Mouse (Mus musculus) liver, embryonic 14.5 days (tissue): ENCODE data around the gene Rnf111. TPM values are rescaled to one million over a fixed set of nuclear protein-coding genes. Genes with fewer than 3 reads are reported as not detected.

Experiments
- ATAC-seq: fragments of 200-750 bp; cut with Nextera tagmentation; 2 replicates; pipeline ENCODE4 v1.8.0; 2017; ENCODE audit warnings: moderate number of reproducible peaks, mild to moderate bottlenecking, moderate library complexity; ENCODE audit not compliant: insufficient read depth
- DNase-seq, 3 experiments: peaks; one replicate each; pipeline ENCODE4 v3.0.0-alpha.2; 2012 to 2013; ENCODE audit warnings: low read depth in 3 of 3, low spot score in 3 of 3
- H3K27ac ChIP-seq: fragments of 300-500 bp; sonication (generic); 2 replicates; pipeline ENCODE4 v1.5.1; 2014; ENCODE audit warnings: moderate library complexity, mild to moderate bottlenecking, control low read depth, inconsistent platforms
- H3K27me3 ChIP-seq: fragments of 300-500 bp; sonication (generic); 2 replicates; pipeline ENCODE4 v1.6.1; 2014; ENCODE audit warnings: mild to moderate bottlenecking, low read length, moderate library complexity; ENCODE audit not compliant: control insufficient read depth, insufficient read depth
- H3K36me3 ChIP-seq: fragments of 300-500 bp; sonication (generic); replicated peaks from 2 replicates; pipeline ENCODE4 v1.6.1; 2014; ENCODE audit warnings: low read depth; ENCODE audit not compliant: control insufficient read depth, insufficient read depth
- H3K4me1 ChIP-seq, 2 experiments: fragments of 200-500 bp in 1 of 2; fragments of 300-500 bp in 1 of 2; sonication (generic) in 1 of 2; replicated peaks; 2 replicates each; pipeline ENCODE4 v1.6.1; 2012 to 2014; ENCODE audit warnings: antibody characterized with exemption in 1 of 2, inconsistent platforms in 1 of 2, low read length in 1 of 2; ENCODE audit not compliant: control insufficient read depth in 2 of 2, insufficient read depth in 2 of 2
- H3K4me2 ChIP-seq: fragments of 300-500 bp; sonication (generic); 2 replicates; pipeline ENCODE4 v1.6.1; 2014; ENCODE audit warnings: low read depth, mild to moderate bottlenecking, control low read depth, moderate library complexity
- H3K4me3 ChIP-seq, 2 experiments: fragments of 200-500 bp in 1 of 2; fragments of 300-500 bp in 1 of 2; sonication (generic) in 1 of 2; 2 replicates each; pipeline ENCODE4 v1.5.1; 2012 to 2014; ENCODE audit warnings: low read depth in 2 of 2, low read length in 2 of 2, mild to moderate bottlenecking in 2 of 2, control low read depth in 1 of 2, inconsistent platforms in 1 of 2, moderate library complexity in 1 of 2; ENCODE audit not compliant: insufficient read depth in 1 of 2
- H3K9ac ChIP-seq: fragments of 300-500 bp; sonication (generic); replicated peaks from 2 replicates; pipeline ENCODE4 v1.6.1; 2014; ENCODE audit warnings: mild to moderate bottlenecking, control low read depth, moderate library complexity
- H3K9me3 ChIP-seq: fragments of 300-500 bp; sonication (generic); 2 replicates; pipeline ENCODE4 v1.6.1; 2016; ENCODE audit warnings: low read length, mixed read lengths; ENCODE audit not compliant: control insufficient read depth
- CTCF ChIP-seq: IDR thresholded peaks from 2 replicates; pipeline ENCODE4 v1.5.1; 2016; ENCODE audit warnings: antibody characterized with exemption, low read depth, control low read depth
- EP300 ChIP-seq: IDR thresholded peaks from 2 replicates; pipeline ENCODE4 v1.6.1; 2016; ENCODE audit warnings: antibody characterized with exemption, low read depth
- WGBS: fragments of 180-500 bp; shearing (Covaris S2); extraction: QIAGEN DNeasy Blood & Tissue Kit; methylation state at CpG from one replicate; pipeline ENCODE4 v1.1.7; 2014; ENCODE audit not compliant: insufficient replicate concordance; 5-methylcytosine and 5-hydroxymethylcytosine counted together
- polyA plus RNA-seq, 2 experiments: library from polyadenylated mRNA; depleted of rRNA in 1 of 2; stranded (reverse) in 1 of 2; unstranded in 1 of 2; fragments of >200 nt; fragmentation: Nextera tagmentation in 1 of 2; extraction: Ambion mirVana in 1 of 2; gene quantifications; 2 replicates each; pipeline versions ENCODE4 v1.2.1 to v1.2.3; 2012 to 2014

The Rnf111 gene
- polyA plus RNA-seq, 2 experiments: 6.1 to 8.3 TPM

GRCm38 (mm10) chr9:70533328-70533727, 29.8 kb upstream of the Rnf111 start:
- Histone ChIP-seq H3K27me3 (no peaks in the 10 kb centered on the region), H3K9ac (no peak overlapping the region), H3K27ac (no peak overlapping the region), H3K4me2 (no peak overlapping the region), H3K36me3 (no peaks in the 10 kb centered on the region), H3K9me3 (no peaks in the 10 kb centered on the region), H3K4me3 (no peak overlapping the region), H3K4me1 (no peaks in the 10 kb centered on the region)
- ATAC-seq (no peak), DNase-seq (no peak)
- 57% methylated on average over 3 of the region's 3 CpGs for WGBS
- TF ChIP-seq CTCF (no peak), EP300 (no peak)

- DNase-seq: no peak
- H3K9me3 ChIP-seq: no peaks in the 10 kb centered on the region
- no peak overlapping the region for H3K9ac ChIP-seq
- no peak overlapping the region for H3K27ac ChIP-seq
- H3K27me3 ChIP-seq: no peaks in the 10 kb centered on the region
- no peak overlapping the region for H3K4me3 ChIP-seq
- TF ChIP-seq EP300 (no peak), CTCF (no peak)
- ATAC-seq: no peak
- WGBS: 48% methylated on average over 7 of the region's 7 CpGs
- no peaks in the 10 kb centered on the region for H3K4me1 ChIP-seq
- H3K4me2 ChIP-seq: no peak overlapping the region
- H3K36me3 ChIP-seq: no peaks in the 10 kb centered on the region
Observed at GRCm38 (mm10) chr9:70524366-70524765, 20.8 kb upstream of the Rnf111 start.

GRCm38 (mm10) chr9:70523813-70524212, 20.3 kb upstream of the Rnf111 start:
- Histone ChIP-seq H3K27ac (no peak overlapping the region), H3K4me1 (no peaks in the 10 kb centered on the region), H3K4me2 (no peak overlapping the region), H3K27me3 (no peaks in the 10 kb centered on the region), H3K4me3 (no peak overlapping the region), H3K36me3 (no peaks in the 10 kb centered on the region), H3K9me3 (no peaks in the 10 kb centered on the region), H3K9ac (no peak overlapping the region)
- 69% methylated on average over 3 of the region's 3 CpGs for WGBS
- ATAC-seq (no peak), DNase-seq (no peak)
- TF ChIP-seq EP300 (no peak), CTCF (no peak)

GRCm38 (mm10) chr9:70520651-70521050, 17.1 kb upstream of the Rnf111 start:
- Histone ChIP-seq H3K4me2 (no peak overlapping the region), H3K36me3 (no peaks in the 10 kb centered on the region), H3K4me3 (no peak overlapping the region), H3K9ac (no peak overlapping the region), H3K27ac (no peak overlapping the region), H3K27me3 (no peaks in the 10 kb centered on the region), H3K9me3 (no peaks in the 10 kb centered on the region), H3K4me1 (no peaks in the 10 kb centered on the region)
- no peak for ATAC-seq
- no peak for DNase-seq
- TF ChIP-seq EP300 (no peak), CTCF (no peak)
- 63% methylated on average over 3 of the region's 3 CpGs for WGBS

- Histone ChIP-seq H3K27ac (no peak overlapping the region), H3K9me3 (no peaks in the 10 kb centered on the region), H3K27me3 (no peaks in the 10 kb centered on the region; the same call in 1 of the 2 replicates), H3K4me3 (no peak overlapping the region), H3K4me1 (peaks cover 0 to 8% of the 10 kb centered on the region in 2 experiments; a peak in 2 of 4 replicates), H3K4me2 (no peak overlapping the region), H3K36me3 (no peaks in the 10 kb centered on the region), H3K9ac (no peak overlapping the region)
- 67% methylated on average over 7 of the region's 7 CpGs for WGBS
- no peak for TF ChIP-seq CTCF
- no peak for TF ChIP-seq EP300
- no peak for ATAC-seq
- DNase-seq: no peak
Observed at GRCm38 (mm10) chr9:70511681-70512080, 8.2 kb upstream of the Rnf111 start.
